Mouse (Mus musculus): ENCODE results near the gene Gm438. TPM values are rescaled to one million over a fixed set of nuclear protein-coding genes. Genes with fewer than 3 reads are reported as not detected.
"Not testable (repeated sequence)": the region's sequence is repeated elsewhere in the genome, so short reads cannot be mapped to it uniquely, and the experiment has no call there.

Gm438 gene
- polyA plus RNA-seq (2015; fragmentation: Nextera tagmentation; extraction: Ambion mirVana) = not detected in 2 replicates

DNA sequence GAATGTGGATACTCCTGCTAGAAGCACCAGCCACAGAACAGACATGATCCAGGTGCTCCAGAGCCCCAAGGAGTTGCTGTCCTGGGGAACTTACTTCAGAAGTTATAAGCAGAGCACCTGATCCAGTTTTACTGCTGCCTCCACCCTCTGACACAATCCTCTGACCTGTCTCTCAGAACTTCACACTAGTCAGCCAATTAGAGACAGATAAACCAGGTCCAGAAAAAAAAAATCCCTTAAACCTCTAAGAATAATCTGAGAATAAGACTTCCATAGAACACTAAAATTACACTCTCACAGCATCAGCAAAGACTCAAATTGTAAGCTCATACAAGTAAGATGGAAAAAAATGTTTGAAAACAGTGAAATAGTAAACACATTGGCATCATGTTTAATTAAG is at the start of gene Gm438:
Gm438 (minus strand) TSS at position 101 of the 400 bp plus-strand sequence.
- Histone ChIP-seq H3K4me2 (no peak within 1 kb of the TSS), H3K9me3 (replicated peaks) (no peaks in the 10 kb centered on the region; the same call in 1 of the 2 replicates), H3K27me3 (no peaks in the 10 kb centered on the region), H3K4me1 (no peaks in the 10 kb centered on the region), H3K4me3 (no peak within 1 kb of the TSS), H3K9ac (no peak within 1 kb of the TSS), H3K36me3 (ENCODE audit: poor library complexity, severe bottlenecking) (no peaks in the 10 kb centered on the region), H3K27ac (no peak within 1 kb of the TSS)
- ATAC-seq = no peak

DNA sequence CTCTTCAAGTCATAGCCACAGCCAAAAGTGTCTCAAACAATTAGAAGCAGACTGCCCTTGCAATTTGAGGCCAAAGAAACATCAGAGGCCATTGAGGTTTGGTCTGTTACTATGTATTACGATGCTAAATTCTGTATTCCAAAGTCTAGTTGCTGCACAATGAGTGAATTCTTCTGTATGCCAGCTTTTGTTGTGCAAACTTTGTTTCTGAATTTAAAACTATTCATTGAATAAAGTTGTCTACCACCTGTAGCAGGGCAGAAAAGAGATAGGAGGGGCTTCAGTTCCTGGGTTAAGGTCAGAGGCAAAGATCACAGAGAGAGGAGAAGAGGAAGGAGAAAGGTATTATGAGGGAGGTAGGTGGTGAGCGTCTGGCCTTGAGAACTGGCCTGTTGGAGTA is 38.3 kb upstream of the Gm438 start:
- Histone ChIP-seq H3K4me1 (no peaks in the 10 kb centered on the region), H3K4me3 (no peak overlapping the region), H3K27me3 (no peaks in the 10 kb centered on the region), H3K9ac (no peak overlapping the region), H3K27ac (no peak overlapping the region), H3K9me3 (replicated peaks) (peaks cover 24% of the 10 kb centered on the region), H3K36me3 (ENCODE audit: poor library complexity, severe bottlenecking) (no peaks in the 10 kb centered on the region), H3K4me2 (no peak overlapping the region)
- no peak for ATAC-seq
- WGBS = 84% methylated on average over 2 of the region's 2 CpGs

DNA sequence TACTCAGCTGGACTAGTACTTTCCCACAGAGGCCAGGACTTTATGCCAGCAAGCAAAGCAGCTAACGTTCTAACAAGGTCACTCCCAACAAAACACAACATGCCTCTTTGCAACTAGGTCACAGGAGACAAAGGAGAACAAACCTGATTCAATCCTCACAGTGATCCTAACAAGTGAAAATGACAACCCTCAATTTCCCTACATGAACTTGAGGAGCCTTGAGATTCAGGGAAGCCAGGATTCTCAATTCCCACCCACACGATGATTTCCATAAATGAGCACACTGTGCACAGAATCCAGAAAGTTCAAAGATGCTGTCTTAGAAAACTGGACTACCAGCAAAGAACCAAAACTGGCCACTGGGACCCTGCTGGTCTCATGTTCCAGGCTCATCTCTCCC is 37.6 kb upstream of the Gm438 start:
- Histone ChIP-seq H3K4me2 (no peak overlapping the region), H3K4me1 (no peaks in the 10 kb centered on the region), H3K4me3 (no peak overlapping the region), H3K27ac (no peak overlapping the region), H3K36me3 (ENCODE audit: poor library complexity, severe bottlenecking) (no peaks in the 10 kb centered on the region), H3K27me3 (no peaks in the 10 kb centered on the region), H3K9me3 (replicated peaks) (peaks cover 24% of the 10 kb centered on the region), H3K9ac (no peak overlapping the region)
- 89% methylated on average over 2 of the region's 2 CpGs for WGBS
- no peak for ATAC-seq

DNA sequence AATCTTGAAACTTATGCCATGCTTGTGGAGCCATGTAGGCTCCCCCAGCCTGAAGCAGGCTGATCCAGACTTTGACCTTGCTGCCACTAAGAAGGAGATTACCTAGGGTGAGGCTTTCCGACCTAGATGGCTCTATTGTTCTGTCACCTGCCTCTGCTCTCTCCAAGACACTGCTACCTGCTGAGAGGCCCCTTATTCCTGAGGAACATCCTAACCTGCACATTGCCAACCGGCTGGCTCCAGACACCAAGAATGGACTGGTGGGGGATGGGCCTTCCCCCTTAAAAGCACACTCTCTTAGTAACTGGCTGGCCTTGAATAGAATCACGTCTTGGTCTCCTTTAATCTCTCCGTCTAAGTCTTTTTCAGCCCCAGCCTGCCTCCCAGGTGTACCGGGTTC is 20.8 kb upstream of the Gm438 start:
- not testable (repeated sequence) for ATAC-seq; H3K4me1 ChIP-seq; H3K27me3 ChIP-seq; H3K27ac ChIP-seq; H3K36me3 ChIP-seq (ENCODE audit: poor library complexity, severe bottlenecking); H3K4me3 ChIP-seq; H3K4me2 ChIP-seq; H3K9ac ChIP-seq
- H3K9me3 ChIP-seq (replicated peaks) = peaks cover 20% of the 10 kb centered on the region; the same call in 1 of the 2 replicates
- 38% methylated on average over 5 of the region's 5 CpGs for WGBS

DNA sequence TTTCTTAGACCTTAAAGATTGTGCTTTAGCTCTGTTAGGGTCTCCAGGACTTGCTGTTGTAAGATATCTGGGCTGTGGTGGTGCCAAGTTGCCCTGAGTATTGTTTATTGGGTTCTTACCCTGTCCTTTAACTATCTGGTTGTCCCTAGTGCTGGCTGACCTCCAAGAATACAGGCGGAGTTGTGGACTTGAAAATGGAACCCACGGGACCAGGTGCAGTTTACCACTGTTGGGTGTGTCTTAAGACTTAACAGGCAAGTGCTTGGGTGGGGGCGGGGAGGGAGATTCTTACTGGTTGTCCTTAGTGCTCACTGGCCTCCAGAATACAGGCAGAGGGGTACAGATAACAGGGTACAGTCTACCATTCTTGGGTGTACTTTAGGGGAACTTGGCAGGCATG is 17.2 kb upstream of the Gm438 start:
- Histone ChIP-seq H3K27ac (no peak overlapping the region), H3K9ac (no peak overlapping the region), H3K4me3 (no peak overlapping the region), H3K36me3 (ENCODE audit: poor library complexity, severe bottlenecking) (no peaks in the 10 kb centered on the region), H3K9me3 (replicated peaks) (peaks cover 10% of the 10 kb centered on the region; the same call in 1 of the 2 replicates), H3K27me3 (no peaks in the 10 kb centered on the region), H3K4me1 (no peaks in the 10 kb centered on the region), H3K4me2 (no peak overlapping the region)
- no peak for ATAC-seq
- WGBS = 86% methylated on average over 3 of the region's 3 CpGs

DNA sequence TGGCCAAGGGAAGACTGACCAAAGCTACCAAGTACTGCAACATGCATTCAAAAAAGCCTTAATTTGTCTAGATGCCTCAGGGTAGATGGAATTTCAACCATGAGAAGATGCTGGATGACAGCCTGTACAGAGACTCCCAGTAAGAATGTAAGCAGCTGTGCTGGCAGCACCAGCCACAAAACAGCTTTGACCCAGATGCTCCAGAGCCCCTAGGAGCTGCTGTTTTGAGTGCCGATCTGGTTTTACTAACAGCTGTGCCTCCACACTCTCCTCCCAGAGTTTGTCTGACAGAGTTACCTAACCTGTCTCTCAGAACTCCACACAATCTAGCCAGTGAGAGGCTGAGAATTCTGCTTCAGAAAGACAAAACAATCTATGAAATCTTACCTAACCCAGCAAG is 3.8 kb upstream of the Gm438 start:
- H3K27me3 ChIP-seq = no peaks in the 10 kb centered on the region
- H3K4me3 ChIP-seq = no peak overlapping the region
- H3K36me3 ChIP-seq (ENCODE audit: poor library complexity, severe bottlenecking) = no peaks in the 10 kb centered on the region
- H3K9me3 ChIP-seq (replicated peaks) = no peaks in the 10 kb centered on the region; the same call in 1 of the 2 replicates
- no peak overlapping the region for H3K27ac ChIP-seq
- no peak for ATAC-seq
- no peak overlapping the region for H3K4me2 ChIP-seq
- no peak overlapping the region for H3K9ac ChIP-seq
- H3K4me1 ChIP-seq = no peaks in the 10 kb centered on the region
- WGBS = 88% methylated on average over 1 of the region's 1 CpGs

DNA sequence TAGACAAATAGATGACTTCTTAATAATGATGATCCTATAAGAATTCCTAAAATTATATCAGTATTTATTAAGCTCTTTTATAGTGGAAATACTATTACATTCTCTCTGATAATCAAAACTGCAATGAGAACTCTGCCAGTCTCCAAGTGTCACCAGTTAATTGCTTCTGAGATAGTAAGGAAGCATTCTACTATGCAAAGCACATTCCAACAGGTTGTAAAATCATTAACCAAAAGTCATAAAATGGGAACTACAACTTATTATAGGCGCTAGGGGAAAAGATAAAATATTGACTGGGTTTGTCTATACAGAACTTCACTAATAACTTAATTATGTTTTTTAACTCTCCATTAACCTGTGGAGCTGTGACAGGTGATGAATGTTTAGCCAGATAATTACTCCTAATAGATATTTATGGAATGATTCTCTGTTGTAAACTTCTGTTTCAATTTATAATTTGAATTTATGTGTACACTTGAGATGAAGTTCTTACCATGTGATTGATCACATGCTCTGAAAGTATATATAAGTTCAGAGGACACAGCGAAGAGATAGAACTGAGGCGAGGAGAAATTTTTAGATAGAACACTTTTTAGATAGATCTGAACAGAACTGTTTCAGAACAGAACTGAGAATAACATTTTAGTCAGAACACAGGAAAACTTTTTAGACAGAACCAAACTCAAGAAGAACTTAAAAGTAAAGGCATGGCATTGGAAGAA is 3.7 kb downstream of the Gm438 start:
- Histone ChIP-seq H3K27ac (no peak overlapping the region), H3K9me3 (replicated peaks) (0 out of 2 replicates have a peak, but pooled peaks cover 8% of the 10 kb centered on the region), H3K4me2 (no peak overlapping the region), H3K27me3 (no peaks in the 10 kb centered on the region), H3K9ac (no peak overlapping the region), H3K36me3 (ENCODE audit: poor library complexity, severe bottlenecking) (no peaks in the 10 kb centered on the region), H3K4me1 (no peaks in the 10 kb centered on the region), H3K4me3 (no peak overlapping the region)
- 79% methylated on average over 3 of the region's 3 CpGs for WGBS
- ATAC-seq = no peak

DNA sequence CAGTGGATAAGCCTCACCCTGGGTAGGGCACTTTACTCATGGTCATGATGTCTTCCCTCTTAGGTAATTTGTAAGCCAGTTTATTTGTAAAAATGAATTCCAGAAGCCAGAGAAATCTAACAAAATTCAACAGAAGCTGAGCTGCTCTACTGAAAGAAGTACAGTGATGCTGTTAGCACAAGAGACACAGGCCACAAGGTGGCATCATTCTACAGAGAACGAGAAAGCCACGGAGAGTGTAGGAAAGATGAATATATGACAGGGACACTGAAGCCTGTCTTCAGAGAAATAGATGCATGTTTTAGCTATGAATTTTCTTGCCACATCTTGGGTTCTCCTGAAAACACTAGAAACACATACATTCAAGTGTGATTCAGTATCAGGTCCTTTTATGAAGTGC is 20.7 kb downstream of the Gm438 start:
- Histone ChIP-seq H3K9ac (no peak overlapping the region), H3K27ac (no peak overlapping the region), H3K9me3 (replicated peaks) (peaks cover 6% of the 10 kb centered on the region; the same call in 1 of the 2 replicates), H3K27me3 (no peaks in the 10 kb centered on the region), H3K4me1 (no peaks in the 10 kb centered on the region), H3K36me3 (ENCODE audit: poor library complexity, severe bottlenecking) (no peaks in the 10 kb centered on the region), H3K4me2 (no peak overlapping the region), H3K4me3 (no peak overlapping the region)
- ATAC-seq = no peak
- WGBS = 46% methylated on average over 2 of the region's 2 CpGs

DNA sequence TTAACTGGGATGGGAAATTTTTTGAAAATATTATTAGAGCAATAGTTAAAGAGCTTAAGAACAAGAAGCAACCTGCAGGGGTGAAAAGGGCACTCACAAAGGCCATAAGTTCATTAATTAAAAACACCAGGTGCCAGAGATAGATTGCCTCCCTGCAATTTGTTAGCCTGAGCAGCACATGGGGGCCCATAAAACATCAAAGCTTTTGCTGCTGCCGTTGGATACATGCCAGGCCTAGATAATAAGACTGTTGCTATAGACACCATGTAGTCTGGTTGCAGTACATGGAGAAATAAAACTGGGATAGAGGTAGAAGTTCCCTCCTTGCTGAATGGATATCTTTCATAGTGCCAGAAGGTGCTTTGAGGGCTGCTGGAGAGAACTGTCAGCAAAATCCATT is 37.2 kb downstream of the Gm438 start:
- Histone ChIP-seq H3K9me3 (replicated peaks) (peaks cover 20% of the 10 kb centered on the region), H3K27me3 (no peaks in the 10 kb centered on the region), H3K4me2 (no peak overlapping the region), H3K4me3 (no peak overlapping the region), H3K4me1 (no peaks in the 10 kb centered on the region), H3K36me3 (ENCODE audit: poor library complexity, severe bottlenecking) (no peaks in the 10 kb centered on the region), H3K9ac (no peak overlapping the region), H3K27ac (no peak overlapping the region)
- 48% methylated on average over 1 of the region's 1 CpGs for WGBS
- ATAC-seq = no peak

Other genes starting within 250 kb of the Gm438 start
- not detected in 2 replicates for gene Gm13124, start 221.4 kb downstream of the Gm438 start, polyA plus RNA-seq (2015; fragmentation: Nextera tagmentation; extraction: Ambion mirVana)
- not detected in 2 replicates for gene Aadacl4, start 172.9 kb downstream of the Gm438 start, polyA plus RNA-seq (2015; fragmentation: Nextera tagmentation; extraction: Ambion mirVana)
- gene Gm436, start 100.2 kb downstream of the Gm438 start, polyA plus RNA-seq (2015; fragmentation: Nextera tagmentation; extraction: Ambion mirVana) = not detected in 2 replicates
- not detected in 2 replicates for gene Gm13178, start 65.2 kb downstream of the Gm438 start, polyA plus RNA-seq (2015; fragmentation: Nextera tagmentation; extraction: Ambion mirVana)
- 5.9 and 6.8 TPM in 2 replicates for gene Dhrs3, start 106.2 kb upstream of the Gm438 start, polyA plus RNA-seq (2015; fragmentation: Nextera tagmentation; extraction: Ambion mirVana)